Mouse (Mus musculus) embryonic fibroblast, embryonic 13.5 days (primary cell): ENCODE results near the gene Pkig.

Experiments used
- CTCF ChIP-seq: IDR thresholded peaks from 2 replicates; pipeline ENCODE4 v1.5.1; 2011; ENCODE audit warnings: mild to moderate bottlenecking, control low read depth, low read length, moderate library complexity, borderline replicate concordance; ENCODE audit not compliant: insufficient read depth
- POLR2A ChIP-seq: IDR thresholded peaks from 2 replicates; pipeline ENCODE4 v1.6.1; 2011; ENCODE audit warnings: low read depth, mild to moderate bottlenecking, control low read depth, low read length, moderate library complexity

GRCm38 (mm10) chr2:163718526-163718925, 60.3 kb downstream of the Pkig start:
- TF ChIP-seq POLR2A (no peak), CTCF (no peak)
